Mouse (Mus musculus) G1E-ER4 (cell line): Measurements from ENCODE around the gene Ninj2. TPM values are rescaled to one million over a fixed set of nuclear protein-coding genes. Genes with fewer than 3 reads are reported as not detected.

Source experiments
- GATA1 ChIP-seq: IDR thresholded peaks from one replicate; pipeline ENCODE4 v1.8.0; 2012; ENCODE audit warnings: low read length, inconsistent platforms
- polyA plus RNA-seq: library from polyadenylated mRNA; stranded (reverse); fragments of >175 nt; gene quantifications from 2 replicates; pipeline ENCODE4 v1.2.3, GENCODE M21; 2012

The Ninj2 gene
- polyA plus RNA-seq, 1 experiment: not detected

DNA sequence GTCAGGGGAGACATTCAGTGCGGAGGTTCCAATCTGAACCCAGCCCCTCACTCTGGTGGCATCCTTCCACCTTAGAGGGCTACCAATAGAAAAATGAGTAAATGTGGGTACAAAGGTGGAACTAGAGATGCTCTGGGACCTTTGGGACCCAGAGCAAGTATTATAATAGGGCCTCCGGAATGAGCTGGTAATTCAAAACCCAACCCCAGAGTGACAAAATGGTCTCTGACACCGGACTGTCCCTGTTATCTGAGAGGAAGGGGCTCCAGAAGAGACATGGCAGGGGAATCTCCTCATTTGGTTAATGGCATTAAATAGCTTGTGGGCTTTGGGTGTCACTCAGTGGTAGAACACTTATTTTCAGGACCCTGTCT, 18.2 kb downstream of the Ninj2 start:
- TF ChIP-seq GATA1: no peak

DNA sequence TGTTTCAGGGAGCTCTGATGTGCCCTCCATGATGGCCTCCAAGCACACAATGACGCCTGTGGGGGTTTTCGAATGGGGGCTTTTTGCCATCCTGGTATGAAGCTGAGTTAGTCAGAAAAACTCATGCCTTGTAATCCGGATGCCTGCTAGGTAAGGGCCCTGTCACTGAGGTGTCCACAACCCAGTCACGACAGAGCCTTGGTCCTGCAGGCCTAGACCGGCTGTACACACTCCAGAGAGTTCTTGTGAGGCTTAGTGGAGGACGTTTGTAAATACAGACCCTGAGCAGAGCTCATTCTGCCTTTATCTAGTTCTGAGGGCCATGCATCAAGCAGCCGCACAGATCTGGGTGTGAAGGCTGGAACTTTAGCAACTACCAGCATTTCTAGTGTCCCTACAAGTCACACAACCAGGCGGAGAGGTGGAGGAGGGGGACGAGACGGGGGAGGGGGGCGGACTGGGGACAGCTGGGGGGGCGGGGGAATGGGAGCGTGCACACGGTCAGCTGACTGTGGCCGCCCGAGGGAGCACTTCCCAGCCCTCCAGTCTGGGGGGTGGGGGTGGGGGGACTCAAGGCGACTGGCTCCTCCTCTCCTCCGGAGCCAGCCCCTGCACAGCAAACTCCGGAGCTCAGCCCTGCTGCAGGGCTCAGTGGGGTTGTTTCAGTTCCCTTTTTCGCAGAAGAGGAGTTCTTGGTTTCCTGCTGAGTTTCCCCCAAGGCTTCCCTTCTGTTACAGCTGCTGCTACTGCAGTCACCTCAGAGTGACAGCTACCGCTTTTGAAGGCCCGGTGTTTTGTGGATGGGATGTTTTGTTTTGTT, 19.0 kb downstream of the Ninj2 start:
- TF ChIP-seq GATA1: no peak

DNA sequence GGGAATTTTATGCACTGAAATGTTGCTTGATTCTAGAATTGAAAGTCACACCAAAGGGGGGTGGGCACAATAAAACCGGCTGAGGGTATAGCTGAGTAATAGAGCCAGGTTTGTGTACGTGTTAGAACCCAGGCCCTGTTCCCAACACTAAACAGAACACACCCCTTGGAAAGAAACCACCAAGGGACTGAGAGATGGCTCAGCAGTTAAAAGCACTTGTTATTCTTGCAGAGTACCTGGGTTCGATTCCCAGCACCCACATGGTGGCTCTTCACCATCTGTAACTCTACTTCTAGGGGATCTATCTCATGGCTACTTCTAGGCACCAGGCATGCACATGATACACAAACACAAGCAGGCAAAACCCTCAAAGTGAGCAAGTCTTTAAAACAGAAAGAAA, 20.7 kb downstream of the Ninj2 start:
- TF ChIP-seq GATA1: no peak

DNA sequence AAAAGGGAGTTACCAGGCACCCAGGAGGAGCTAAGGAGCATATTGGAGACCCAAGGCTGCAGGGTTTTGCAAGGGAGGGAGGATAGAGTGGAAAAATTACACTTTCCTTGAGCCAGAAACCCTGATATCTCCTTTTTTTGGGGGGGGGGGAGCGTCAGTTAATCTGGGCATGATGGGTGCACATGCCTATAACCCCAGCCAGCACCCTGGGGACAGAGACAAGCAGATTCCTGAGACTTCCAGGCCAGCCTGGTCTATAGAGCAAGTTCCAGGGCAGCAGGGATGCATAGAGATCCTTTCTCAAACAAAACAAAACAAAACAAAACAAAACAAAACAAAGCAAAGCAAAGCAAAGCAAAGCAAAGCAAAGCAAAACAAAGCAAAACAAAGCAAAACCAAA, 21.1 kb downstream of the Ninj2 start:
- no peak for TF ChIP-seq GATA1

DNA sequence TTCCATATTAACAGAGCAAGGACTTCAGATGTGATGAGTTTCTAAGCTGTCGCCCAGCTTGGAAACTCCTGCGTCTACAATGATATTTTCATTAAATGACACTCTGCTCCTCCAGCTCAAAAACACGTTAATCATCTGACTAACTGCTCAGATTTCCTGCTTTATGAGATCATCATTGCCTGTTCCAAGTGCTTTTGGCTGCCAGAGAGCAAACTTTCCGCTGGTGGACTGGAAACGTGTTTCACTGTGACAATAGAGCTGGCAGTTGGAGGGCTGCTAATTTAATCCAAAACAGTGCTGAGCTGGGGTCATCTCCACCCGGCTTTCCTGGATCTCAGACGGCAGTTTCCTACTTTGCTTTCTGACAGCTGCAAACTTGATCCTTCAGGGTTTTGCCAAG, 21.5 kb downstream of the Ninj2 start:
- TF ChIP-seq GATA1: no peak

DNA sequence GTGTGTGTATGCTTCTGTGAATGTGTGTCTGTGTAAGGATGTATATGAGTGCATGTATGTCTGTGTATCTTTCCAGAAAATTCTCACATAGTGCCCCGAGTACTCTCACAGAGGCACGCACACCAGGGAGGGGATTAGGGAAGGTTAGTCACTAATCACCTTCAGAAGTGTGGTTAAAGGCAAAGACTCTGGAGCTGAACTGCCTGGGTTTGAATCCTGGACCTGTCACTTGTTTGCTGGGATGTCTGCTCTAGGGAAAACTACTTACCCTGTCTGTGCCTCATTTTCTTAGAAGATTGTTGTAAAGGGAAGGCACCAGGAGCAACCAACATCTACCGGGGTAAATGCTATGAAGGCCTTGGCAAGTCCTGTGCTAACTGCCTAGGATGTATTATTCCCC, 22.3 kb downstream of the Ninj2 start:
- TF ChIP-seq GATA1: no peak

DNA sequence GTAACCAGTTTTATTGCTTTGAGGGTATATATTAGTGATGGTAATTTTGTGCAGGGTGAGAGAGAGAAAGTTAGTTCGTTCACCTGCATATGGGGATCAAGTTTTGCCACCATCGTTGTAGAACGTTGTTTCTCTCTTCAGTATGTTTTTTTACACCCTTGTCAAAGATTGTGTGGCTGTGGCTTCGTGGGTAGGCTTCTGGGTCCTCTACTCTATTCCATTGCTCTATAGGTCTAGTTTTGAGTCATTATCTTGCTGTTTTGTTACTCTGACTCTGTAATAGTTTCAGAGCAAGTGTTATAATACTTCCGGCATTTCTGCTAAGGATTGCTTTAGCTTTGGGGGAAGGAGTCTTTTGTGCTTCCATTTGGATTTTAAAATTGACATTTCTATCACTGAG, 26.7 kb downstream of the Ninj2 start:
- TF ChIP-seq GATA1: no peak

DNA sequence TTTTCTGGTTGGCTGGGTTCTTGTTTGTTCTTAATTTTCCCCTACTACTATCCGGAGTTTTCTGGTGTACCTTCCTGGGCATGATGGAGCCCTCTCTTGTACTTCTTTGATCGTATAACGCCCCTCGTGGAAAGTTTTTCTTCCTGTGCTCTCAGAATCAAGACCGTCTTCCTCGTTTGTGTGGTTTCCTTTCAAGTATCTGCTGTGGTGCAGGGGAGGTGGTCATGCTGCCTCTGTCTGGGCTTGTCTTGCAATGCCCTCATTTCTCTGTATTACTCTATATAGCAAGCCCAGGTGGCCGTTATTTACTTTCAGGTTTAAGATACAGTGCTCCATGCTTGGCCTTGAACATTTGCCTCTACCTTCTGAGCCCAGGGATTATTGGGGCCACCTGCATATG, 31.5 kb downstream of the Ninj2 start:
- no peak for TF ChIP-seq GATA1

DNA sequence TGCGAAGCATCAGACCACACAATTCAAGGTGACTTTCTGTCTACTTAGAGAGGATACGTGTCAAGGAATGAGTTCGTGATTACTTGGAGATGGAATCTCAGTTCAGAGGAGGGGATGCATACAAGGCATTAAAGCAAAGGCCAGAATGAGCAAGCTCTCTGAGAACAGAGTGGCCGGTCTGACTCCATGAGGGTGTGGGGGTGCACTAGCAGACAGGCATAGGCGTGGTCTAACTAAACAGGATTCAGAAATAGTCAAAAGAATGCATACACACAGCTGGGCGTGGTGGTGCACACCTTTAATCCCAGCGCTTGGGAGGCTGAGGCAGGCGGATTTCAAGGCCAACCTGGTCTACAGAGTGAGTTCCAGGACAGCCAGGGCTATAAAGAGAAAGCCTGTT, 33.3 kb downstream of the Ninj2 start:
- TF ChIP-seq GATA1: no peak

DNA sequence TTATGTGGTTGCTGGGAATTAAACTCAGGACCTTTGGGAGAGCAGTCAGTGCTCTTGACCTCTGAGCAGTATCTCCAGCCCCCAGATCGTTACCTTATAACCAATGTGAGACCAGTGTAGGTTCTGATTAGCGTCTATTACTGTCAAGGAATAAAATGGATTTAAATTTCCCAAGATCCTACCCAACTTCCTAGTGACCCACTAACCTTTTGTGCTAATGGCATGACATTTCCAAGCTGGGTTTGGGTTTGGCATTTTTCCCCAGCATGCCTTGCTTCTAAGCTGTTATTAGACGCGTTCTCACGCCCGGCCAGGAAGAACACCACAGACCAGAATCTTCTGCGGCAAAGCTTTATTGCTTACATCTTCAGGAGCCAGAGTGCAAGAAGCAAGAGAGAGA, 34.2 kb downstream of the Ninj2 start:
- no peak for TF ChIP-seq GATA1

DNA sequence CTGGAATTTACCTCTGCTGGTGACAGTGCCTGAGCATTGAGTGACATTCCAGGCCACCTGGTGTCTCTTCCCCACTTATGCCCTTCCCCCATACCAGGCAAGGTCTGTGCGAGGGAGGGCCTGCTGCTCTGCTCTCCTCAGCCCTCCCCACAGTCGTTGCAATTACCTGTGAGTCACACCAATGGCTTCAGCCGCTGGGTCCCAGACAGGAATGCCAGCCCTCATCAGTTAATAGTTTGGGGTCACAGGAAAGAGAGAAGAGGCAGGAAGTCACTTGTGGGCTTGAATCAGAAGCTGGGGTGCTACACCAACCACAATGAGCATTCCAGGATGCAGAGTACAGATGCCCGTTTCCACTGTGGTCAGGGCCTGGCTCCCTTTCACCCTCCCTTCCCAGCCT, 41.6 kb downstream of the Ninj2 start:
- no peak for TF ChIP-seq GATA1

DNA sequence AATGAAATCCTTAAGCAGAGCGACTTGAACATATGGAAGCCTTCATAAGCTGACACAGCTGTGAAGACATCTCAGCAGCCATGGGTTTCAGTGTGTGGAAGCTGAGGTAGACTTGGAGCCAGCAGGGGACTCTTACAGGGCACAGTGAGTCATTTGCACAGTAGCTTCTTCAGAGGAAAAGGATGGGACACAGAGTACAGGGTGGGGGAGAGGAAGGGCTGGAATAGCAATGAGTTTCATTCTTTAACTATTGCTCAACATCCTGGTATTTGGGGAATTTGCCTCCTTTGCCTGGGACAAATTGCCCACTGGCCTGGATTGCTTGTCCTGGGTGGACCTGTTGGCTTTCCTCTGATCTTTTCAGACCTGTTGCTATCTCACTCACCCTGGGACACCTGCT, 52.3 kb downstream of the Ninj2 start:
- no peak for TF ChIP-seq GATA1

DNA sequence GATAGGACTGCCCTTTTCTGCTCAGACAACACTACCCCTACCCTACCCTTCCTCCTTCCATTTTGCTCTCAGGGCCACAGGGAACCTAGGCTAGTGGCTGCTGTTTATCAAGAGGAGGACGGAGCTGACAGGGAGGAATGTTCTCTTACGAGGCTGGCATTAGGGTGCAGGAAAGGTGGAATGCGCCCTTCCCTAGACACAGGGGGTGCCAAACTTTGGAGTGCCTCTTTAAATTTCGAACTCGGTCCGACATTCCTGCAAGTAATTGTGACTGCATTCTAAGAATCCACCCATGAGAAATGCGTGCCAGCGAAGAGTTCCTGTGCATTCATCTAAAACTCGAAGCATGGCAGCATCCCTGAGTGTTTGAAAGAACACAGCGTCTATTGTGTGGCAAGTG, 53.5 kb downstream of the Ninj2 start:
- no peak for TF ChIP-seq GATA1

DNA sequence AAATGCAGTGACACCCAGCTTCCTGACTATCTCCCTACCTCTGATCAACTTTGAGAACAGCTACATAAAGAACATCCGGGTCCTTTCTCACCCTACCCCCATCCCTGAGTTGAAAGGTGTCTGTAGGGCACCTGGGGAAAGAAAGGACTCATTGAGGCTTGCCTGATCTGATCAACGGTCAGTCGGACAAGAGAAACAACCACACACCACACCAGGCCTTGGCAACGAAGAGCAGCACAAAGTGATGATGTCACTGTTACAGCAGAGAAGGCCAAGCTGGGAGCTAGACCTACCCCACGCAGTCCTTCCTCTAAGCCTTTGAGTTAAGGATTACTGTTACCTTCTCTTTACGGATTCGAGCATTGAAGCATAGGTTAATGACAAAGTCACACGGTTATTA, 54.3 kb downstream of the Ninj2 start:
- TF ChIP-seq GATA1: no peak

DNA sequence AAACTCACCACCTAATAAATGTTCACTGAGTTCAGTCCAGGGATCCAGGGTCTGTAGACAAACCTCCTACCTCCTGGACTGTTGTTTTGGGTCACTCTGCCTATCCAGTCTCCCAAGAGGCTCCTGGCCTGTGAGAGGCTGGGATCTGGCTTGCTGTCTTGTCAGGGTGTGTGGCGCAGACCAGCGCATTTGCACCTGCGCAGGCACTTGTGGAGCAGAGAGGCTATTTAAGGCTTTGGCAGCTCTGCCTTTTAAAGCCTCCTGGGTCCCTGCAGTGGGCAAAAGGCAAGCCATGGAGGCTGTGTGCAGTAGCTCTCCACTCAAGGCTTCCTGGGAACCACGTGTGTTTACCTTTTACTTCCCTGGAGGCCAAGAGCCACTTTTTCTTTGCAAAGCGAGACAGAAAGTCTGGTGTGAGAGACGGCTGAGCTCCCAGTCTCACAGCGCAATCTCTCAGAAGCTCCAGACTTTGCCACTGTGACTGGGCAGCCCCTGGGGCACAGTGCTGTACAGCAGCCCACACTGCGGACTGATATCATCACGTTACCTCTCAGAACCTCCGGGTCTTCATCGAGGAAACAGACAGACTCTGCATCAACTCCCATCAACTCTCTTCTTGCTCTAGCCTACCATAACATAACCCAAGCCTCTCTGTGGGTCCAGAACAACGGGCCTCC, 55.7 kb downstream of the Ninj2 start:
- TF ChIP-seq GATA1: no peak

DNA sequence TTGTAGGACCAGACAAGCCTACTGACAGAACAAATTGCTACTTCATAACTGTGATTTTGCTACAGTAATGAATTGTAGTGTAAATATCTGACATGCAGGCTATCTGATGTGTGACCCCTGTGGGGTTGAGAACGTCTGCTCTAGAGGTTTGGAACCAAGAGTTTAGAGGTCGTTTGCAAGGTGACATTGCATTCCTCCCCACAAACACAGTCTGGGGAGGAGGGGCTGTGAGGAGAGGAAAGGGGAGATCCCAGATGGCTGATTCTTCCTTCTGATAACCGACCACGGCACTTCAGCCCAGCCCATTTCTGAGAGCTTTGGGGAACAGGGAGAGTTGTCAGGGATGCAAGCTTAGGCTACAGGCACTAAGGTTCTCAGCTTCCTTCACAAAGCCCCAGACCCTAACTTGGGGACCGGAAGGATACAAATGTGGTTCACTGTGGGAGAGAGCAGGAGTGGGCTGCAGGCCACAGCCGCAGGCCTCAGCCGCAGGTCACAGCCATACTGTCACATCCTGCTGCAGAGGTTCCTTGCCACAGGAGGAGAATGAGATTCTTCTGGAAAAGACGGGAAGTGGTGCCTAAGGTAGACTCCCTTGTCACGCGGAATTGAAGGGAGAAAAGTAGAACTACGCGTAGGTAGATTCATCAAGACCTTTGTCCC, 56.4 kb downstream of the Ninj2 start:
- TF ChIP-seq GATA1: no peak

DNA sequence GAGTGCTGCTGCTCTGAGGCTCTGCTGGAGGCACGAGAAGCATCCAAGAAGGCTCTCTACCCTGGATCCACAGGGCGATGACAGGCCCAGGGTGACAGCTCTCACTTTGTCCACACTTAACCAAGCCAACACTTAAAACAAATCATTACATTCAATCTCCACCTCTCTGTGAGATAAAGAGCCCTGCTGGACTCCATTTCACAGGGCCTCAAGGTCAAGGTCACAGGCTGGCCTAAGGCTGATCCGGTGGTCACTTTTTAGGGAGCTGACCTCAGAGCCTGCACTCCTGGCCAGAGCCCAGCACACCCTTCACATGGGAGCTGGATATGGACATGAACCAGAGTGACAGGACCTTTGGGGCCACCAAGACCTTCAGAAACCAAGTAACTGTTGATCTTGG, 57.1 kb downstream of the Ninj2 start:
- no peak for TF ChIP-seq GATA1
